Mouse (Mus musculus): ENCODE measurements around the gene Zscan26. TPM values are rescaled to one million over a fixed set of nuclear protein-coding genes. Genes with fewer than 3 reads are reported as not detected.
A peak's percentile ranks its signal among the peaks of the same experiment; 100 is the strongest.
"Not testable (repeated sequence)": the region's sequence is repeated elsewhere in the genome, so short reads cannot be mapped to it uniquely, and the experiment has no call there.

The Zscan26 gene
- polyA plus RNA-seq, 1 experiment from 2014 or later = 23.6 TPM

DNA sequence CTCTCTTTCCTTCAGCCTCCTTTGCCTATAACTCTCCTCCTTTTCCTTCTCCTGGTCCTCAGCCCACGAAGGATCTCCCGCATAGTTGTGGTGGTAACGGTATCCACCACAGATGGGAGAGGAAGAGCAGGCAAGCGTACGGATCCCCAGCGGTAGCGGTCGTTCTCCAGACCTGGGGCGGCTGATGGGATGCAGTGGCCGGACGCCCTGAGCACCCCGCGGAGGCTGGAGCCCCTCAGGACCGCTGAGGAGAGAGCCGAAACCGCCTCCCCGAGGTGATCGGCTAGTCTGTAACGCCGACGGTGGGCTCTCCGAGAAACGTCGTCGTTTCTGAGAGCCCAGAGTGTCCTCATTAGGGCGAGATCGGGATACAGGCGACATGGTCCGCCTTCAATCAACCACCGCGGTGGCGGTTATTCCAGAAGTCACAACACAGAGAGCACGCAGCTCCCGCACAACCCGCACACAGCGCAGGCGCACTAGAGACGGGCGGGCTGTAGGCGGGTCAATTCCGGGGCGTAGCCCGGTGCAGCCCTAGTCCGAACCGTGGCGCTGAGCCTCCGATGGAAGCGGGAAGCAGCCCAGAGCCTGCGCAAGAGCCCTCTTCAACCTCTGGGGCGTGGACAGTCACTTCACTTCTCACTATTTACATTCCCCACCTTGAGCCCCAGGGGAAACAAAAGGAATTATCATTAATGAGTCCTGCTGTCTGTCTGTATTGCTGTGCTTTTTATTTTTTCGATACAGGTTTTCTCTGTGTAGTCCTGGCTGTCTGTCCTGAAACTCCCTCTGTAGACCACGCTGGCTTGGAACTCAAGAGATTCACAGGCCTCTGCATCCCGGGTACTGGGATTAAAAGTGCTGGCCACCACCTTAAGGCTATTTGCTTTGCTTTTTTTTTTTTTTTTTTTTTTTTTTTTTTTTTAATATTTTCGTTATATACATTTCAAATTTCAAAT lies 14.8 kb upstream of the Zscan26 start, which contains the start of gene Nkapl:
Gene Nkapl, minus strand, starts transcription at position 449 of the 959 bp plus-strand sequence.
- no peaks in the 10 kb centered on the region for H3K9me3 ChIP-seq (ENCODE audit: control insufficient read depth, low read length)
- WGBS = under 1% methylated on average over 54 of the region's 54 CpGs
- H3K4me2 ChIP-seq (ENCODE audit: low read depth, low read length) = peak within 1 kb of the TSS; percentile 97
- H3K4me3 ChIP-seq (ENCODE audit: low read length) = peak within 1 kb of the TSS; percentile 75
- no peaks in the 10 kb centered on the region for H3K27me3 ChIP-seq (replicated peaks; ENCODE audit: control insufficient read depth, insufficient read depth, low read length)
- H3K4me1 ChIP-seq (ENCODE audit: control insufficient read depth, insufficient read depth, low read length) = 0 out of 2 replicates have a peak, but pooled peaks cover 4% of the 10 kb centered on the region
- ATAC-seq = peak; percentile 100
- no peaks in the 10 kb centered on the region for H3K36me3 ChIP-seq (ENCODE audit: control insufficient read depth, insufficient read depth, low read length)
- H3K27ac ChIP-seq (ENCODE audit: low read length) = peak within 1 kb of the TSS; percentile 41; the same call in 1 of the 2 replicates
- H3K9ac ChIP-seq (ENCODE audit: low read depth, low read length) = peak within 1 kb of the TSS; percentile 82

DNA sequence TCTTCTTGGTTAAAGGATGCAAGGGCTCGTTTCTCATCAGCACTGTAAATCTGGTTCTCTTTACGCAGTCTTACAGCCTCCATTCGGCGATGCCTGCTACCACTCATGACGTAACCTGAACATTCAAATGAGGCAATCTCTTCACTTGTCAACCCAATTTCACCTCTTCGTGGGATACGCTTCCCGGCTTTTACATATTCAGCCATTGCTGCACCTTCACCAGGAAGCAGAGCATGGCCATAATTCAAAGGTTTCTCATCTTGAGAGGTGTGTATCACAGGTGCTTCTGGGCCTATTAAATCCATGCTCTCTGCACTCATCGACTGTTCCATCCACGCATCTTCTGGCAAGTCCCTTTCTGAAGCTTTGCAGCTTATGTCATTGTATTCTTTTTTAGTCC lies 13.8 kb upstream of the Zscan26 start:
- Histone ChIP-seq H3K9ac (ENCODE audit: low read depth, low read length) (no peak overlapping the region), H3K4me1 (ENCODE audit: control insufficient read depth, insufficient read depth, low read length) (0 out of 2 replicates have a peak, but pooled peaks cover 4% of the 10 kb centered on the region), H3K27ac (ENCODE audit: low read length) (no peak overlapping the region), H3K9me3 (ENCODE audit: control insufficient read depth, low read length) (no peaks in the 10 kb centered on the region), H3K4me2 (ENCODE audit: low read depth, low read length) (no peak overlapping the region), H3K4me3 (ENCODE audit: low read length) (no peak overlapping the region), H3K27me3 (replicated peaks; ENCODE audit: control insufficient read depth, insufficient read depth, low read length) (no peaks in the 10 kb centered on the region), H3K36me3 (ENCODE audit: control insufficient read depth, insufficient read depth, low read length) (no peaks in the 10 kb centered on the region)
- no peak for ATAC-seq
- 85% methylated on average over 10 of the region's 10 CpGs for WGBS

DNA sequence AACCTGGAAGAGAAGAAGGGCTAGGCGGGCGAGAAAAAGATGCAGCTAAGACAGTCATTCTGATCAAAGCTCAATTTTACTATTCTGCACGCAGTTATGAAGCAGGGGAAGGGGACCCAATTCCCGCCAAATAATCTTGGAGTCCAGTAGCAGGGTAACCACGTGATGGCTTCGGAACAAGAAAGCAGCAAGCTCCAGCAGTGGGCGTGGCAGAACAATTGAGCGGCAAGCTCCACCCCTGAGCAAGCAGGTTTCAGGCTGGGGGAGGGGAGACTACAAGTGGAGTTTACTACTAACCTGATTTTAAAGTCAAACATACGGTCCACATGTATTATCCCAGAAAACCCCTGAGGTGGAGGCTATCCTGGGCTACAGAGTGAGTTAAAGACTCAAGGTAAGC lies 9.0 kb upstream of the Zscan26 start:
- H3K36me3 ChIP-seq (ENCODE audit: control insufficient read depth, insufficient read depth, low read length); H3K4me3 ChIP-seq (ENCODE audit: low read length); H3K9ac ChIP-seq (ENCODE audit: low read depth, low read length); H3K27me3 ChIP-seq (replicated peaks; ENCODE audit: control insufficient read depth, insufficient read depth, low read length); ATAC-seq; H3K4me2 ChIP-seq (ENCODE audit: low read depth, low read length); H3K4me1 ChIP-seq (ENCODE audit: control insufficient read depth, insufficient read depth, low read length); H3K27ac ChIP-seq (ENCODE audit: low read length); H3K9me3 ChIP-seq (ENCODE audit: control insufficient read depth, low read length): not testable (repeated sequence)
- WGBS = 49% methylated on average over 9 of the region's 9 CpGs

DNA sequence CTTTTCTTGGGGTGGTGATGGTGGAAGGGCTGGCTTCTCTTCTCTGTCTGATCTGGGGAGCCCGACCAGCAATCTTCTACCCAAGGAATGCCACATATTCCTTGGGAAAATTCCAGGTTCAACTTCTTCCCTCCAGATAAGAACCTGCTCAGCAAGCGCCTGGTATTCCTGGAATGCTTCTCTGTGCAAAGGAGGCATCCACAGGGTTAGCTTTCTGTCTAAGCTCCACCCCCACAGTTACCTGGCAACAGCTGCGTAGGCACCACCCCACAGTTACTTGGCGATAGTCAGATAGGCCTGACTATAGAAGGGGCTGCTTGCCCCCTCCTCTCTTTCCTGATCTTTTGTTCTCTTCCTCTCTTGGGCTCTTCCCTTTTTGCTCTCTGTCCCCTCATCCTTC lies 2.8 kb upstream of the Zscan26 start:
- no peak overlapping the region for H3K27ac ChIP-seq (ENCODE audit: low read length)
- H3K4me1 ChIP-seq (ENCODE audit: control insufficient read depth, insufficient read depth, low read length) = peaks cover 11% of the 10 kb centered on the region; the same call in 1 of the 2 replicates
- ATAC-seq = peak; percentile 68
- H3K9me3 ChIP-seq (ENCODE audit: control insufficient read depth, low read length) = no peaks in the 10 kb centered on the region
- no peaks in the 10 kb centered on the region for H3K36me3 ChIP-seq (ENCODE audit: control insufficient read depth, insufficient read depth, low read length)
- no peak overlapping the region for H3K4me2 ChIP-seq (ENCODE audit: low read depth, low read length)
- no peak overlapping the region for H3K9ac ChIP-seq (ENCODE audit: low read depth, low read length)
- H3K27me3 ChIP-seq (replicated peaks; ENCODE audit: control insufficient read depth, insufficient read depth, low read length) = no peaks in the 10 kb centered on the region
- no peak overlapping the region for H3K4me3 ChIP-seq (ENCODE audit: low read length)
- WGBS = 5% methylated on average over 4 of the region's 4 CpGs

DNA sequence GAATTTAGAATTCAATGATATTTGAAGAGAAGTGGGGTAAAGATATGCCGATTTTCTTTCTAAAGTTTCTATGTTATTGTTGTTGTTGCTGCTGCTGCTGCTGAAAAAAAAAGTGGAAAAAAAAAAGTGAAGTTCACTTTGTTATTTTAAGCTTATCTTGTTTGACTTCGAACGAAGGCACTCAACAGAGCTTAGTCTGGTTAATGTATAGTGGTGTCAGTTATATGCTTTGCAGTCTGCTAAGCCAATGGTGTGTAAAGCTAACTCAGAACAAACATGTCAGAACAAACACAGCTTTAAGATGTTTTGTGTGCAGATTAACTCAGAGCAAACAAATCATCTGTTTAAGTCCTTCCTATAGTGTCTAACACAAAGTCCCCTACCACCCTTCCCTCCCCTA lies 603 bp upstream of the Zscan26 start:
- H3K4me2 ChIP-seq (ENCODE audit: low read depth, low read length) = peak overlapping the region; percentile 60
- no peaks in the 10 kb centered on the region for H3K36me3 ChIP-seq (ENCODE audit: control insufficient read depth, insufficient read depth, low read length)
- H3K9me3 ChIP-seq (ENCODE audit: control insufficient read depth, low read length) = no peaks in the 10 kb centered on the region
- peak overlapping the region; percentile 72; the same call in 1 of the 2 replicates for H3K27ac ChIP-seq (ENCODE audit: low read length)
- ATAC-seq = peak; percentile 66
- no peak overlapping the region for H3K4me3 ChIP-seq (ENCODE audit: low read length)
- peaks cover 11% of the 10 kb centered on the region; the same call in 1 of the 2 replicates for H3K4me1 ChIP-seq (ENCODE audit: control insufficient read depth, insufficient read depth, low read length)
- H3K9ac ChIP-seq (ENCODE audit: low read depth, low read length) = no peak overlapping the region
- H3K27me3 ChIP-seq (replicated peaks; ENCODE audit: control insufficient read depth, insufficient read depth, low read length) = no peaks in the 10 kb centered on the region
- 48% methylated on average over 3 of the region's 3 CpGs for WGBS

DNA sequence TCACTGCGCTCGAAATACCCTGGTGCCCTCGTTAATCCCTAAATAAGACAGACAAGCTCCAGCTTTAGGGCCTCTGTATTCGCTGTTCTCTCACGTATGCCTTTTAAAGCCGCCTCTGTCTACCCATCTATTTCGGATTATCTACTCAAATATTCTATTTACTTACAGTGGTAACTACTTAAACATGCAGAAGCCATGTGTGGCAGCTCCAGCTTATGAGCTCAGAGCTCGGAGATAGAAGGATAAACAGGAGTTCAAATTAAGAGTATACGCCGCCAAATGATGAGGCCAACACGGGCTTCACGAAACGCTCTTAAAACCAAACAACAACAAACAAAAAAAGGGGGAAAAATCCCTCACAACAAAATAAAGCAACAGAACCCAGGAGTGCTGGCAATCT lies 488 bp downstream of the Zscan26 start:
- Histone ChIP-seq H3K36me3 (ENCODE audit: control insufficient read depth, insufficient read depth, low read length) (no peaks in the 10 kb centered on the region), H3K27ac (ENCODE audit: low read length) (peak overlapping the region; percentile 85), H3K27me3 (replicated peaks; ENCODE audit: control insufficient read depth, insufficient read depth, low read length) (no peaks in the 10 kb centered on the region), H3K4me2 (ENCODE audit: low read depth, low read length) (peak overlapping the region; percentile 82), H3K4me1 (ENCODE audit: control insufficient read depth, insufficient read depth, low read length) (peaks cover 12% of the 10 kb centered on the region), H3K9ac (ENCODE audit: low read depth, low read length) (peak overlapping the region; percentile 88), H3K9me3 (ENCODE audit: control insufficient read depth, low read length) (no peaks in the 10 kb centered on the region), H3K4me3 (ENCODE audit: low read length) (peak overlapping the region; percentile 77)
- ATAC-seq = peak; percentile 6; the same call in 1 of the 2 replicates
- WGBS = 2% methylated on average over 13 of the region's 13 CpGs

DNA sequence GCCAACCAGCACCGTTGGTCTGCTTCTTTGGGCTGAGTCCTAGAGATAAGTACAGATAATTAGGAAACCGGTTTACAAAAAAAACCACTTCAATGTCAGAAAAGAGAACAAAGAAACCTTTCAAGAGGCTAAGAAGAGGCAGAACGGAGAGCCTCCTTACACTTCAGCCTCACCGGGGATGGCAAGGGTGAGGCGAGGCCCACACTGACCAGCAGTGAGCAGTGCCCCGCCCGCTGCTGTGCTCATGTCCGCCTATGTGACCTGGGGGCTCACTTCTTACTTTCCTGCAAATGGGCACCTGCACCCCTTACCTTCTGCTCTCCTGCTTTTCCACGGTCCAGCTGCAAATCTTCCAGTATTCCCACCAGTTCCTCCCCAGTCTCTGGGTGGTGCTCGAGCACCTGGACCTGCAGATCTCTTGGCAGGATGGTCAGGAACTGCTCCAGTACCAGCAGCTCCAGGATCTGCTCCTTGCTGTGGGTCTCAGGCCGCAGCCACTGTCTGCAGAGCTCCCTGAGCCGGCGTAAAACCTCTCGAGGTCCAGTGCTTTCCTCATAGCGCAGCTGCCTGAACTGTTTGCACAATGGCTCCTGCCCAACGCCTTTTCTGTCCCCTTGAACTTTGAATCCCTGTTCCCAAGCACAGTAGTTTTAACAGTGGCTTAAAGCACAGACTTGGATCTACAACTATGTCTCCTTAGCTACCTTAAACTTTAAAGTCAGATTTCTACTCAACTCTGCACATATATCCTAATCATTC lies 5.5 kb downstream of the Zscan26 start:
- peak overlapping the region; percentile 26 for H3K27ac ChIP-seq (ENCODE audit: low read length)
- H3K9ac ChIP-seq (ENCODE audit: low read depth, low read length) = peak overlapping the region; percentile 39; the same call in 1 of the 2 replicates
- no peaks in the 10 kb centered on the region for H3K9me3 ChIP-seq (ENCODE audit: control insufficient read depth, low read length)
- 0 out of 2 replicates have a peak overlapping the region, but pooled peaks have one; percentile 27 for H3K4me2 ChIP-seq (ENCODE audit: low read depth, low read length)
- ATAC-seq = peak; percentile 82
- H3K4me3 ChIP-seq (ENCODE audit: low read length) = 0 out of 2 replicates have a peak overlapping the region, but pooled peaks have one; percentile 5
- WGBS = 62% methylated on average over 16 of the region's 16 CpGs
- no peaks in the 10 kb centered on the region for H3K27me3 ChIP-seq (replicated peaks; ENCODE audit: control insufficient read depth, insufficient read depth, low read length)
- no peaks in the 10 kb centered on the region; the same call in 1 of the 2 replicates for H3K36me3 ChIP-seq (ENCODE audit: control insufficient read depth, insufficient read depth, low read length)
- H3K4me1 ChIP-seq (ENCODE audit: control insufficient read depth, insufficient read depth, low read length) = peaks cover 9% of the 10 kb centered on the region

DNA sequence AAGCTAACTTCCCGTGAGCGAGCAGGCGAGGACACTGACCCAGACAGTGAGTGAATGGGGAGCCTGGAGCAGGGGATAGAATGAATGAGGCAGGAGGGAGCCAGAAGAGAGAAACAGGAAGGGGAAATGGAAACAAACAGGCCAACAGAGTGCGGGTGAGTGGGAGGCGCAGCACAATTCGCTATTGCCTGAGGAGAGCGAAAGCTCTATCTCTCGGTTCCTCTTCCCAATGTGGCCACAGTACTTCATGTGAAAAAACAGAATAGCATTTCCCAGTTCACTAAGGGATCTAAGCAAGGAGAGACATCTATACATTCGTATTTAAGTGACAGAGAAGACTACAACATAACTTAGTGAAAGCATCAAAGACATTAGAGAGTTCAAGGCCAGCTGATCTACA lies 6.7 kb downstream of the Zscan26 start:
- Histone ChIP-seq H3K27ac (ENCODE audit: low read length) (no peak overlapping the region), H3K9ac (ENCODE audit: low read depth, low read length) (no peak overlapping the region), H3K36me3 (ENCODE audit: control insufficient read depth, insufficient read depth, low read length) (no peaks in the 10 kb centered on the region; the same call in 1 of the 2 replicates), H3K4me2 (ENCODE audit: low read depth, low read length) (no peak overlapping the region), H3K4me3 (ENCODE audit: low read length) (no peak overlapping the region), H3K27me3 (replicated peaks; ENCODE audit: control insufficient read depth, insufficient read depth, low read length) (no peaks in the 10 kb centered on the region), H3K4me1 (ENCODE audit: control insufficient read depth, insufficient read depth, low read length) (peaks cover 5% of the 10 kb centered on the region), H3K9me3 (ENCODE audit: control insufficient read depth, low read length) (no peaks in the 10 kb centered on the region)
- ATAC-seq = no peak
- 91% methylated on average over 9 of the region's 9 CpGs for WGBS

DNA sequence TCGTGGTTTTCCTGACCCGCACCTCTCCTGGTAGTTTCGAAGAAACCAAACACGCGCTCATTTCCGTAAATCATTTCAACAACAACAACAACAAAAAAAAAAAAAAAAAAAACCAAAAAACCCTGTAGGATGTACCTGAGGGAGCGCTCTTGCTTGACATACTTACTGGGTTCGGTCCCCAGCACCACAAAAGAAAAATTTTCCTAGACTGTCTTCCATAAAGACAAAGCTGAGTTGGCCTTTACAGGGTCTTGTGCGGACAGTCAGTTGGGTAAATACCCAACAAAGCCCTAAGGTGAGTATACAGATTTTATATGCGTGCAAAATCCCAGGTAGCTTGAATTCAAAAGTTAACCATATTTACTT lies 12.3 kb downstream of the Zscan26 start:
- Histone ChIP-seq H3K9me3 (ENCODE audit: control insufficient read depth, low read length) (no peaks in the 10 kb centered on the region), H3K27ac (ENCODE audit: low read length) (peak overlapping the region; percentile 81), H3K36me3 (ENCODE audit: control insufficient read depth, insufficient read depth, low read length) (no peaks in the 10 kb centered on the region), H3K4me3 (ENCODE audit: low read length) (peak overlapping the region; percentile 58), H3K4me1 (ENCODE audit: control insufficient read depth, insufficient read depth, low read length) (peaks cover 7% of the 10 kb centered on the region), H3K27me3 (replicated peaks; ENCODE audit: control insufficient read depth, insufficient read depth, low read length) (no peaks in the 10 kb centered on the region), H3K4me2 (ENCODE audit: low read depth, low read length) (peak overlapping the region; percentile 90), H3K9ac (ENCODE audit: low read depth, low read length) (peak overlapping the region; percentile 78)
- 17% methylated on average over 10 of the region's 10 CpGs for WGBS
- no peak for ATAC-seq

All from intestine, embryonic 16.5 days (tissue).